Mouse (Mus musculus) brain, embryonic 14.5 days (tissue): ENCODE data around the gene Zcchc18. TPM values are rescaled to one million over a fixed set of nuclear protein-coding genes. Genes with fewer than 3 reads are reported as not detected.
"Not testable (repeated sequence)": the region's sequence is repeated elsewhere in the genome, so short reads cannot be mapped to it uniquely, and the experiment has no call there.

Experiments
- DNase-seq: peaks from one replicate; pipeline ENCODE4 v3.0.0-alpha.2; 2011; ENCODE audit warnings: low read depth
- CTCF ChIP-seq: fragments of 200-500 bp; IDR thresholded peaks from 2 replicates; pipeline ENCODE4 v1.5.1; 2012; ENCODE audit warnings: inconsistent platforms, mild to moderate bottlenecking, moderate library complexity, borderline replicate concordance; ENCODE audit not compliant: insufficient read depth, insufficient read length; ENCODE audit errors: extremely low read depth
- POLR2A ChIP-seq: fragments of 200-500 bp; IDR thresholded peaks from 2 replicates; pipeline ENCODE4 v1.6.1; 2012; ENCODE audit warnings: mild to moderate bottlenecking, inconsistent platforms, borderline replicate concordance; ENCODE audit not compliant: poor library complexity, insufficient read depth, insufficient read length, severe bottlenecking; ENCODE audit errors: extremely low read depth
- polyA plus RNA-seq: library from polyadenylated mRNA; depleted of rRNA; stranded (reverse); fragments of >200 nt; gene quantifications from 2 replicates; pipeline ENCODE4 v1.2.3, GENCODE M21; 2012; rRNA removed

Gene Zcchc18
- 149 and 152 TPM in 2 replicates for polyA plus RNA-seq

DNA sequence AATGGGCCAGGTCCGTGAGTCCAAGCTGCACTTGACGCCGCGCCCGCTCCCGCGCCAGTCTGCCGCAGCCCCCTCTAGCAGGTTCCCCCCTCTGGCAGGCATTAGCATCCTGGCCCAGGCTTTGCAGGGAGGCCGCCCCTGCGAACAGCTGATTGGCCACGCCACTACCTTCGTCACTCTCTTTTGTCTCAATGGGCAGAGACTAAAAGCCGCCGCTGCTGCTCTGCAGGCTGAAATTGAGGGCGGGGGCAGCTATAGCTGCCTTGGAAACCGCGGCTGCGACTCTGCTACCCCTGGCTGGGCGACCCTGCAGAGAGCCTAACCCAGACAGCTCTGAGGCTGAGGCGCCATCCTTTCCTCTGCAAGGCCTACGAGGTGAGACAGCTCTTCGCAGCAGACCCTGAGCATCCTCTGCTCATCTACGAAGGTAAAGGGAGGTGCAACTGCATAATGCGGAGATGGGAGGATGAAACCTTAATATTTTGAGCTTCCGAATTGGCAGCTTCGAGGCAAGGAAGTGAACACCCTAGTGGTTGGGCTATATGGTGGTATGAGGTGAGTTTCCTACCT lies at the start of gene Zcchc18:
Gene Zcchc18 (plus strand): TSS at position 178 of the 570 bp plus-strand sequence.
- peak; percentile 98 for DNase-seq
- TF ChIP-seq CTCF (no peak), POLR2A (peak; percentile 72; the same call in 1 of the 2 replicates)

DNA sequence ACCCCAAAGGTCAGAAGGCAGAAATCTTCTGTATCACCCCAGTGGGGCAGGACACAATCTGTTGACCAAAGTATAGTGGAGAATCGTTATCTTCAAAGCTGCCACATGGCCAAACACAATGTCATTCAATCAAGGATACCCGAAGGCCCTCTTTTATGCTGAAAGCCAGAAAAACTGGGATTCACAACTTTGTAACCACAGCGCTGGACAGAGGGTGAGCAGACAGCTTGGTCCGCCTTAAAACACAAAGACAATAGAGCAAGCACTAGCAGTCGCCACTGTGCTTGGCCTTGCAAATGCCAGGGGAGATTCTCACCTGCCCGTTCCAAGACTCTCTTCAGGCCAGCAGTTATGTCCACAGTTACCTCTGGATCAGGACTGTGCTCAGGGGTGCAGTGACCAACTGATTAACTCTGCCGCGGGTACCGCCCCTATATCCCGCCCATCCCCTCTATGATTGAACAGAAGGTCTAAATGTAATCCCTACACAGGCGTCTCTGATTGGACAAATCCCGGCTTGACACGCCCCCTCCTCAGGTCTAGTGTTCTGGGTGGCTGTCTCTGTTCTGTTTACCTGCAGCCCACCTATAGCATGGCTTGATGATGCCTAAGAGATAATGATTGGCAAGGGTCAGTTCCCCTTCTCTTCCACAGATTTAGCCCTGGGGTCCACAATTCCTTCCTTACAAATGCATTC lies 35.2 kb upstream of the Zcchc18 start:
- DNase-seq: peak; percentile 92

DNA sequence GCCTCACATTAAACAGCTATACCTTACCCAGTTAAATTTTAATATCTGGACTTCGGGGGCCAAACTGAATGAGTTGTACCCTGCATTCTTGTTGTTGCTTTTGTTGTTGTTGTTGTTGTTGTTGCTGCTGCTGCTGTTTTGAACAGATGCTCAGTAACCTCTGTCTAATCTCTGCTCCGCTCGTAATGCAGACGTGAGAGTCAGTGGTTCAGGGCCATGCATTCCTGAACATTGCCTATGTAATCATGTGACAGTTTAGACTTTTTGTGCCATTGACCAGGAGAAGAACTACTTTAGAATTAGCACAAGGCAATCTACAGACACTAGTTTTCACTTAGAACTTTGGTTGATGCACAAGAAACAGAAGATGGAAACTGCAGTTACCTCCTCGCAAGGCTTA lies 34.7 kb upstream of the Zcchc18 start:
- DNase-seq: not testable (repeated sequence)

DNA sequence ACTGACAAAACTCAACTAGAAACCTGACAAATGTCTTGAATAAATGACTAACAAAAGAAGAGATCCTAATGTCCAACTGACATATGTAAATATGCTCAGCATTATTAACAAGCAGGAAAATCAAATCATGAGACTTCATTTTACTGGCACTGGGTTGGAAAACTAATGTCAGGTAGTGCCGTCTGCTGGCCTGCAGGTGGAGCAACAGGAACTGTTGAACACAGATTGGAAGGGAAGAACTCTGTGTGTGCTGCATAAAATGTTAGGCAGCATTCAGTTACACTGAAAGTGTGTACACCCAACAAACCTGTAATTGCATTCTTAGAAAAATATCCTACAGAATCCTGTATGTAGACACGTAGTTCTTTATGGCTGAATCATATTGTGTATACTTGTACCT lies 33.3 kb upstream of the Zcchc18 start:
- TF ChIP-seq POLR2A: no peak
- peak; percentile 44; the same call in 1 of the 2 replicates for TF ChIP-seq CTCF
- peak; percentile 45 for DNase-seq

DNA sequence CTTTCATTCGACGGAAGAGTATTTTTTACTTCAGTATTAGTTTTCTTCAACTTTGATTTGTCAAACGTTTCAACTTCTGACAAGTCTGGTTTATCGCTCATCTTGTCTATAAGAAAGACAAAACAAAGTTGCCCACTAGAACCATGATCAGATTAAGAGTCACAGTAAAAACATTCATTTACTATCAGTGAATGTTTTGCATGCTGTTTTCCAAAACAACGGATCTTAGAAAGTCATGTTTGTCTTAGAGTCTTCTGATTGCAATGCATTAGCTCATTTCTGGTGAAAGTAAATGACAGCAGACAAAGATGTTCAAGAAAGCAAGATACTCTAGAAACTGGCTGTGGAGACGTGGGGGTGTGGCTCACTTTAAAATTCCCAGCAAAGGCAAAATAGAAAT lies 17.6 kb upstream of the Zcchc18 start, which contains the start of gene Tmsb15b2:
Gene Tmsb15b2 (minus strand): TSS at position 101 of the 400 bp plus-strand sequence.
- DNase-seq: not testable (repeated sequence)

DNA sequence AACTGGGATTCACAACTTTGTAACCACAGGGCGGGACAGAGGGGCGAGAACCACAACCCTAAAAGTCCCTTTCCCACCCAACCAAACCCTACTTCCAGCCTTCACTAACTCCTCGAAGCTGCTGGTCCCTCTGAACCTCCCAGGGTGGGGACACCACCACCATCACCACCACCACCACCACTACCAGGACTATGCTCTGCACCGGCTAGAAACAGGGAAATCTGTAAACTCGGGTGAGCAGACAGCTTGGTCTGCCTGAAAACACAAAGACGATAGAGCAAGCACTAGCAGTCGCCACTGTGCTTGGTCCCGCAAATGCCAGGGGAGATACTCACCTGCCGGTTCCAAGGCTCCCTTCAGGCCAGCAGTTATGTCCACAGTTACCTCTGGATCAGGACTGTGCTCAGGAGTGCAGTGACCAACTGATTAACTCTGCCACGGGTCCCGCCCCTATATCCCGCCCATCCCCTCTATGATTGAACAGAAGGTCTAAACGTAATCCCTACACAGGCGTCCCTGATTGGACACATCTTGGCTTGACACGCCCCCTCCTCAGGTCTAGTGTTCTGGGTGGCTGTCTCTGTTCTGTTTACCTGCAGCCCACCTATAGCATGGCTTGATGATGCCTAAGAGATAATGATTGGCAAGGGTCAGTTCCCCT lies 16.4 kb upstream of the Zcchc18 start, which contains the start of the genes Tmsb15l and Tmsb15b1:
Gene Tmsb15l (minus strand): TSS at position 446 of the 661 bp plus-strand sequence.
Gene Tmsb15b1 (minus strand): TSS at position 451 of the 661 bp plus-strand sequence.
- TF ChIP-seq POLR2A: peak; percentile 12; the same call in 1 of the 2 replicates
- TF ChIP-seq CTCF: no peak
- DNase-seq: peak; percentile 94

DNA sequence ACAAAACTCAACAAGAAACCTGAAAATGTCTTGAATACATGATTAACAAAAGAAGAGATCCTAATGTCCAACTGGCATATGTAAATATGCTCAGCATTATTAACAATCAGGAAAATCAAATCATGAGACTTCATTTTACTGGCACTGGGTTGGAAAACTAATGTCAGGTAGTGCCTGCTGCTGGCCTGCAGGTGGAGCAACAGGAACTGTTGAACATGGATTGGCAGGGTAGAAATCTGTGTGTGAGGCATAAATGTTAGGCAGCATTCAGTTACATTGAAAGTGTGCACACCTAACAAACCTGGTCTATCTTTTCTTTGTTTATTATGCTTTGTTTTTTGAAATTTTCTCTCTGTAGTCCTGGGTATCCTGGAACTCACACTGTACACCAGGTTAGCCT lies 14.3 kb upstream of the Zcchc18 start:
- TF ChIP-seq CTCF: peak; percentile 47; the same call in 1 of the 2 replicates
- TF ChIP-seq POLR2A: no peak
- DNase-seq: peak; percentile 37

DNA sequence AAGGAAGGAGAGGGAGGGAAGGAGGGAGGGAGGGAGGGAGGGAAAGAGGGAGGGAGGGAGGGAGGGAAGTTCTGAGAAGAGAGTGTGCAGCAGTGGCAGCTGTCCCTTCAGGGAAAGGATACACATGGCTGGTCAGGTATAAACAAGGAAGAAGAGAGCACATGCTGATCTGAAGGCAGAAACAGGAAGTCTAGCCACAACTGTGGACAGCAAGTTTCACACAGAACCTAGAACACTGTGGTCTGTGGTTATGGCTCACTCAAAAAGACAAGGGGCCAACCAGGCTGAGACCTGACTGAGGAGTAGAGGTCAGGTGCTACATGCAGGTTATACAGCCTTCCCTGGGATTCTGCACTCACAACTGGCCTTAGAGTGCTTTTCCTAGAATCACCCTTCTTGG lies 6.9 kb upstream of the Zcchc18 start:
- TF ChIP-seq CTCF (no peak), POLR2A (no peak)
- no peak for DNase-seq

DNA sequence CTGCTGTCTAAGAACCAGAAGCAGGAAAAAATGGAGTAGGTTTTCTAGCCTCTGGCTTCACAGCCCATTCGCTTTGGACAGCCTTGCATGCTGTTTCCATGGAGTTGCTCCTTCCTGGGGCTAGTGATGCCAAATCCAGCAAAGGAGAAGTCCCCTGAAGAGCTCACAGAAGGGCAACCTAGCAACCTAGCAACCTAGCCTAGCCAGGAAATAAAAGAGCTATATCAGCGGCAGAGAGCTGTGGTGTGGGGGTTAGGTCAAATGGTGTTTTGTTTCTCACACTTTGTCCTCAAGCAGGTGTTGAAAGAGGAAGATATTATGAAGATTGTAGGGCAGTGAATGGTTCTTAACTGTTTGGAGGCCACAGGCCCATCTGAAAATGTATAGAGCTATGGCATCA lies 1.7 kb upstream of the Zcchc18 start:
- TF ChIP-seq CTCF: no peak
- TF ChIP-seq POLR2A: no peak
- peak; percentile 22 for DNase-seq

DNA sequence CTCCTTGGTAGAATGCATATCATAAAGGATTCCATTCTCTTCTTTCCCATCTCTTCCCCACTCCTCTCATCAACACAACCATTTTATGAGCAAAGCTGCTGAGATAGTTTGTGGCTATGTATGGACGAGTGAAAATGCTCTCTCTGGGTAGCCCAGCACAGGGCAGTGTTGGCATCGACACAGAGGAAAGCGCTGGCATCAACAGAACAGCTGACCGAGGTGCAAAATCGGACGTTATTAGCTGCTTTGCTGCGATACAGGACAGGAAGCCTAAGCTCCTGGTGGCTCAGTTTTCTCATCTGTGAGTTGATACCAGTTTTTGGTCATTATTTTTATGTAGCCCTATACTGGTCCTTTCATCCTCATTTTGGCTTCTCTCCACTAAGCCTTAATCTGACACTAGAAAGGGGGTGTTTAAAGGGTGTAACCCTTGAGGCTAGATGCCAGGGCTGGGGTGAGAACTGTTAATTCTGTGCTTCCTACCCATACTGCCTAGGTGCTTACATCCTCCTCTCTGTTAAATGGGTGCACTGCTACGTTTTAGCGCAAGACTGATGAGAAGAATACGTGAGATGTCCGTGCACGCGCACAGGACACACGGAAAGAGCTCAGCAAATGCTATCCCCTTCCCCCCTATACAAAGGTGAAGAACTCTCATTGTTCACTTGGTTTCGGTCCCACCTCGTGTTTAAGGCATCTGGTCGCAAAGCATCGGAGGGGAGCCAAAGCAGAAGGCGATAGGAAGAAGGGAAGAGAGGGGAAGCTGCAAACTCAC lies 577 bp upstream of the Zcchc18 start:
- DNase-seq: peak; percentile 33
- TF ChIP-seq CTCF: no peak
- no peak for TF ChIP-seq POLR2A

DNA sequence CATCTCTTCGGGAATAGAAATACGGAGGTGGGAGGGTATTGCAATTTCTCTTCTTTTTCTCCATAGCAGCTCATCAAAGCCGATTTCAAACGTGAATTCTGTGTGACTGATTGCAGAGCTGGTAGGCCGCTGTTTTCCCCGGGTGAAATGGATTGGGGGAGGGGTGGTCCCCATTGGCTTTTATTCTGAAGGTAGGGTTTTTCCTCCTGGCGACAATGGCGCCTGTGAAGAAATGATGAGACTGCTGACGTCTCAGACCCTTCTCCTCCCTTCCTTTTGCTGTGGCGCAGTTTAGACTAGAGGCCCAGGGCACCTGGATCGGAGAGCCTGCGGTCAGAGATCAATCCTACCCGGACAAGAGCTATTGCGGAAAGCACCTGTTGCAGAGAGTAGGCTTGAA lies 686 bp downstream of the Zcchc18 start:
- no peak for TF ChIP-seq POLR2A
- TF ChIP-seq CTCF: no peak
- DNase-seq: peak; percentile 56

DNA sequence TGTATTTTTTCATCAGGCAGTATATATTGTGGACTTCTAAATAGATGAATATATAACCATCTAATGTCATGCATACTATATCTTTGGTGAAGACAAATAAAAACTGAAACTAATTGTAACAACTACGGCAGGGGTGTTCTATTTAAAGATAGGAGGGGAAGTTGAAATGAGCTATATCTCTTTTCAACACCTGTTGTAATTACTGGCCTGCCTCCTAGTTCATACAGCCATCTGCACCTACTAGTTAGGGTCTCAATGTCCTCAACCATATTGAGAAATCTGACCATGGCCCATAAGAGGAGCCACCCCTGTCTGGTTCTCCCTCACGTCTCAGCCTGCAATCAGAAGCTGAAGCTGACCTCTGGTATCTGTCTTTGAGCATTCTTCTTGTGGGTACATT lies 3.3 kb downstream of the Zcchc18 start:
- no peak for DNase-seq
- TF ChIP-seq POLR2A: no peak
- TF ChIP-seq CTCF: no peak
